Mouse (Mus musculus) v-Abl transformed pro-B cells (cell line): ENCODE data around the gene Spin2e.
"Not testable (repeated sequence)": the region's sequence is repeated elsewhere in the genome, so short reads cannot be mapped to it uniquely, and the experiment has no call there.

Experiments
- in situ Hi-C, 2 experiments: fragments of 400-800 bp; cut with MboI; formaldehyde crosslinking; loops; one replicate each; pipeline ENCODE4 v1.15.1; 2025; ENCODE audit not compliant: unreplicated experiment in 2 of 2

Spin2e gene

DNA sequence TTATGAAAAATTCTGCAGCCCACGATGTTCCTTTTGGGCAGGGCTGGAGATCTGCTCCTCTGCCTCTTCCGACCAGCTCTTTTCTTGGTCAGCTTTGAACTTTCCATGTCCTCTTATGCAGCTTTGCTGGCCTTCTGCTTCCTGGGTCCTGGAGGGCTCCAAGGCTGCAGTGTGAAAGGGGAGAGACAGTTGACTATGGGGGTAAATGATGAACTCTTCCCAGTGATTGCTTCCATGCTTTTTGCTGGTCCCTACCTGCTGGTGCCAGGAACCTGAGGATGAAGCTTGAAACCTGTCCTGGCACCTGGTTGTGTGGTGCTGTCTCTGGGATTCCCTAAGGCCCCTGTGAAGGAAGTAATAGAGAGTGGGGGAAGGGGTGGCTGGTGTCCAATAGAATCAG, at the start of gene Spin2e:
TSS of gene Spin2e (minus strand) at position 101 of the 400 bp plus-strand sequence.
- in situ Hi-C loops, result not testable (repeated sequence)

DNA sequence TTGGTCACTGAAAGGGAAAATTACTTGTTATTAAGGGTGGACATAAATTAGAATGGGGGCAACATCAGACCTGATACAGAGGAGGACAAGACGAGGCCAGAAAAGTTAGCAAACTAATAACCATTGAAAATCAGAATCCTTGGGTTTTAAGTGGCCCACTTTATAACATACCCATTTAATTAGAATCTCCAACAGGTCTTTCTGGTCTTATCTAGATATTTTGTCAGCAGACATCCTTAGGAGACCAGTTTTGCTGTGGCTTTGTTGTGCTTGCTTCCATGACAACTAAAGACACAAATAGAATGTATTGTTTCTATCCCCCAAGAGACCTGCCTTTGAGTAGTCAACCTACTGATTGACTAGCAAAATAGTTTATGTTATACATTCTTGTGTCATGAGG, 44.5 kb downstream of the Spin2e start, which contains the start of gene Gm21883:
TSS of gene Gm21883 (minus strand) at position 101 of the 400 bp plus-strand sequence.
- in situ Hi-C loops, result not testable (repeated sequence)
